Mouse (Mus musculus) midbrain, postnatal 0 days (tissue): Measurements from ENCODE around the gene Hist1h3e. TPM values are rescaled to one million over a fixed set of nuclear protein-coding genes. Genes with fewer than 3 reads are reported as not detected.
A peak's percentile ranks its signal among the peaks of the same experiment; 100 is the strongest.
"Not testable (repeated sequence)": the region's sequence is repeated elsewhere in the genome, so short reads cannot be mapped to it uniquely, and the experiment has no call there.

Source experiments
- ATAC-seq: fragments of 200-750 bp; cut with Nextera tagmentation; 2 replicates; pipeline ENCODE4 v1.8.0; 2017; ENCODE audit warnings: moderate number of reproducible peaks, mild to moderate bottlenecking, moderate TSS enrichment, moderate library complexity; ENCODE audit not compliant: low FRiP score
- DNase-seq: peaks from one replicate; pipeline ENCODE4 v3.0.0-alpha.2; 2015; ENCODE audit warnings: low spot score
- H3K27ac ChIP-seq: fragments of 300-500 bp; sonication (generic); 2 replicates; pipeline ENCODE4 v1.5.1; 2014; ENCODE audit warnings: low read depth, mild to moderate bottlenecking, low read length, mixed read lengths
- H3K27me3 ChIP-seq: fragments of 300-500 bp; sonication (generic); 2 replicates; pipeline ENCODE4 v1.6.1; 2014; ENCODE audit warnings: low read length, control low read depth, mixed read lengths; ENCODE audit not compliant: insufficient read depth
- H3K36me3 ChIP-seq: fragments of 300-500 bp; sonication (generic); 2 replicates; pipeline ENCODE4 v1.6.1; 2014; ENCODE audit warnings: low read length, control low read depth, mixed read lengths; ENCODE audit not compliant: insufficient read depth
- H3K4me1 ChIP-seq: fragments of 300-500 bp; sonication (generic); 2 replicates; pipeline ENCODE4 v1.6.1; 2014; ENCODE audit warnings: mild to moderate bottlenecking, control low read depth, antibody characterized with exemption, low read length, mixed read lengths; ENCODE audit not compliant: insufficient read depth
- H3K4me2 ChIP-seq: fragments of 300-500 bp; sonication (generic); 2 replicates; pipeline ENCODE4 v1.6.1; 2014; ENCODE audit warnings: low read depth, mild to moderate bottlenecking, low read length, mixed read lengths; ENCODE audit not compliant: poor library complexity, severe bottlenecking
- H3K4me3 ChIP-seq: fragments of 300-500 bp; sonication (generic); 2 replicates; pipeline ENCODE4 v1.5.1; 2014; ENCODE audit warnings: low read depth, mild to moderate bottlenecking, low read length, moderate library complexity
- H3K9ac ChIP-seq: fragments of 300-500 bp; sonication (generic); replicated peaks from 2 replicates; pipeline ENCODE4 v1.6.1; 2014; ENCODE audit warnings: mild to moderate bottlenecking, low read length, moderate library complexity, mixed read lengths; ENCODE audit not compliant: poor library complexity, severe bottlenecking
- H3K9me3 ChIP-seq: fragments of 300-500 bp; sonication (generic); 2 replicates; pipeline ENCODE4 v1.6.1; 2016; ENCODE audit warnings: low read length, control low read depth
- CTCF ChIP-seq: IDR thresholded peaks from 2 replicates; pipeline ENCODE4 v1.5.1; 2016; ENCODE audit warnings: antibody characterized with exemption, mild to moderate bottlenecking
- WGBS: fragments of 180-500 bp; shearing (Covaris S2); extraction: QIAGEN DNeasy Blood & Tissue Kit; methylation state at CpG from one replicate; pipeline ENCODE4 v1.1.7; 2014; 5-methylcytosine and 5-hydroxymethylcytosine counted together
- polyA plus RNA-seq: library from polyadenylated mRNA; unstranded; fragments of >200 nt; fragmentation: Nextera tagmentation; extraction: Ambion mirVana; gene quantifications from 2 replicates; pipeline ENCODE4 v1.2.1, GENCODE M21; 2015
- total RNA-seq: library from RNA; depleted of rRNA; stranded (reverse); fragments of >200 nt; gene quantifications from 2 replicates; pipeline ENCODE4 v1.2.3, GENCODE M21; 2014

The Hist1h3e gene
- total and polyA plus RNA-seq, 2 experiments from 2014 or later, result 1.2 to 384 TPM

DNA sequence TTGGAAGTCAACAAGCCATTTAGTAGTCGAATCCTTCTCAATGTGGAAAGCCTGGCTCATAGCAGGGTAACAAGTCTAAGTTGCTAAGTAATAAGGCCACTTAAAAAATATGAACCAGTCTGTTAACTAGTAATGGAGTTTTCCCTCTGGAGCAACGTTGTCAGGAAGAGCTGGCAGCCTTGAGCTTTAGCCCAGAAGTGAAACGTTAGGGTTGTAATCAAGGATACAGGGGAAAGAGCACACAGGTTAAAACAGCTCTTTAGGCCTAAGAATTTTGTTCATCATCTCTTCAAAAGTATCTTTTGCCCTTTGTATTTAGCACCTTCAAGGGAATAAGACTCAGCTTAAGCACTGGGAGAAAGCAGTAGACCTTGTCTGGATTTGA, 11.4 kb downstream of the Hist1h3e start:
- H3K4me2 ChIP-seq, result peak overlapping the region; percentile 59
- TF ChIP-seq CTCF, result no peak
- H3K9me3 ChIP-seq, result no peaks in the 10 kb centered on the region
- peak overlapping the region; percentile 39 for H3K9ac ChIP-seq
- H3K27me3 ChIP-seq, result no peaks in the 10 kb centered on the region
- WGBS, result 7% methylated on average over 3 of the region's 3 CpGs
- H3K4me3 ChIP-seq, result peak overlapping the region; percentile 42
- no peak for DNase-seq
- no peaks in the 10 kb centered on the region for H3K36me3 ChIP-seq
- no peak for ATAC-seq
- H3K27ac ChIP-seq, result peak overlapping the region; percentile 77; the same call in 1 of the 2 replicates
- peaks cover 7% of the 10 kb centered on the region; the same call in 1 of the 2 replicates for H3K4me1 ChIP-seq

- H3K36me3 ChIP-seq, result no peaks in the 10 kb centered on the region
- no peak overlapping the region for H3K4me2 ChIP-seq
- H3K27me3 ChIP-seq, result no peaks in the 10 kb centered on the region
- no peak overlapping the region for H3K4me3 ChIP-seq
- TF ChIP-seq CTCF, result no peak
- DNase-seq, result no peak
- H3K9me3 ChIP-seq, result no peaks in the 10 kb centered on the region
- no peak overlapping the region for H3K27ac ChIP-seq
- ATAC-seq, result no peak
- H3K9ac ChIP-seq, result no peak overlapping the region
- 76% methylated on average over 5 of the region's 5 CpGs for WGBS
- 0 out of 2 replicates have a peak, but pooled peaks cover 4% of the 10 kb centered on the region for H3K4me1 ChIP-seq
Measured at GRCm38 (mm10) chr13:23546694-23547093, 15.5 kb downstream of the Hist1h3e start.

DNA sequence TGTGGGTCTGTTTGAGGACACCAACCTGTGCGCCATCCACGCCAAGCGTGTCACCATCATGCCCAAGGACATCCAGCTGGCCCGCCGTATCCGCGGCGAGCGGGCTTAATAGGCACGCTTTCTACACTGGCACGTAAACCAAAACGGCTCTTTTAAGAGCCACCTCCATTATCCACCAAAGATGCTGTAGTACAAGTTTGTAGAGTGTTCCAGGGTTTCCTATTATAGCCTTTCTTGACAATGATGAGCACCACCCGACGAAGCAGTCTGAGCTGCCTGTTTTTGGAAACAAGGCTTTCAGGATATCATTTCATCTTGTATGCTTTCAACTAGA, 17.4 kb downstream of the Hist1h3e start:
- not testable (repeated sequence) for H3K27ac ChIP-seq, H3K9ac ChIP-seq
- WGBS, result 0% methylated on average over 8 of the region's 14 CpGs

GRCm38 (mm10) chr13:23543965-23544786, 18.0 kb downstream of the Hist1h3e start, which contains the start of gene Hist1h3f:
Gene Hist1h3f, plus strand, starts transcription at chr13:23544052.
- TF ChIP-seq CTCF, result no peak
- under 1% methylated on average over 24 of the region's 45 CpGs for WGBS
- Histone ChIP-seq H3K36me3 (no peaks in the 10 kb centered on the region), H3K9ac (peak within 1 kb of the TSS; percentile 48; the same call in 1 of the 2 replicates), H3K27me3 (no peaks in the 10 kb centered on the region), H3K4me1 (no peaks in the 10 kb centered on the region), H3K4me3 (peak within 1 kb of the TSS; percentile 45), H3K4me2 (peak within 1 kb of the TSS; percentile 65), H3K9me3 (no peaks in the 10 kb centered on the region), H3K27ac (peak within 1 kb of the TSS; percentile 75)
- ATAC-seq (peak; percentile 96), DNase-seq (peak; percentile 98)

More for the DNA sequence above, 17.4 kb downstream of the Hist1h3e start:
- peak overlapping the region; percentile 36; the same call in 1 of the 2 replicates for H3K4me2 ChIP-seq
- ATAC-seq, H3K9me3 ChIP-seq, H3K36me3 ChIP-seq, H3K4me1 ChIP-seq, H3K27me3 ChIP-seq, DNase-seq: not testable (repeated sequence)
- peak overlapping the region; percentile 45 for H3K4me3 ChIP-seq

DNA sequence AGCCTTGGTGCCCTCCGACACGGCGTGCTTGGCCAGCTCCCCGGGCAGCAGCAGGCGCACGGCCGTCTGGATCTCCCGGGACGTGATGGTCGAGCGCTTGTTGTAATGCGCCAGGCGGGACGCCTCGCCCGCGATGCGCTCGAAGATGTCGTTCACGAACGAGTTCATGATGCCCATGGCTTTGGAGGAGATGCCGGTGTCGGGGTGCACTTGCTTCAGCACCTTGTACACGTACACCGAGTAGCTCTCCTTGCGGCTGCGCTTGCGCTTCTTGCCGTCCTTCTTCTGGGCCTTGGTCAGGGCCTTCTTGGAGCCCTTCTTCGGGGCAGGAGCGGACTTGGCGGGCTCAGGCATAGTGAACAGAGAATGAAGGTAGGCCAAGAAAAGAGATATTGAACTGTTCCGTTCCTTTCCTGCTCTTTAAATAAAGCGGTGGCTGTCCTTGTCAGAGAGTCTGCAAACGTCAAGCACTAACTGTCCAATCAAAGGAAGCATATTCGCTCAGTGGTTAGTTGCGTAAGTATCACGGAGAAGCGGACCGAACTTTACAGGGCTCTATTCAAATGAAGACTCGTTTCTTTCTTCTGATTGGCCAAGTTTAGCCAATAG, 19.1 kb downstream of the Hist1h3e start, which contains the start of gene Hist1h2bh:
Gene Hist1h2bh (minus strand): TSS at position 394 of the 609 bp plus-strand sequence.
- H3K4me1 ChIP-seq, H3K36me3 ChIP-seq, H3K9me3 ChIP-seq, H3K27me3 ChIP-seq: not testable (repeated sequence)
- under 1% methylated on average over 22 of the region's 42 CpGs for WGBS
- peak within 1 kb of the TSS; percentile 75 for H3K27ac ChIP-seq
- DNase-seq, result peak; percentile 93
- H3K4me2 ChIP-seq, result peak within 1 kb of the TSS; percentile 65
- peak within 1 kb of the TSS; percentile 45 for H3K4me3 ChIP-seq
- ATAC-seq, result peak; percentile 78
- peak within 1 kb of the TSS; percentile 48; the same call in 1 of the 2 replicates for H3K9ac ChIP-seq

GRCm38 (mm10) chr13:23542225-23542980, 19.8 kb downstream of the Hist1h3e start:
- not testable (repeated sequence) for H3K36me3 ChIP-seq, H3K27me3 ChIP-seq, DNase-seq, H3K4me1 ChIP-seq, H3K27ac ChIP-seq, H3K9me3 ChIP-seq, ATAC-seq
- Histone ChIP-seq H3K4me2 (peak overlapping the region; percentile 65), H3K4me3 (peak overlapping the region; percentile 45), H3K9ac (0 out of 2 replicates have a peak overlapping the region, but pooled peaks have one; percentile 4)
- 6% methylated on average over 3 of the region's 3 CpGs for WGBS
